Mouse (Mus musculus): ENCODE data around the gene Nkiras1. TPM values are rescaled to one million over a fixed set of nuclear protein-coding genes. Genes with fewer than 3 reads are reported as not detected.
A peak's percentile ranks its signal among the peaks of the same experiment; 100 is the strongest.
"Not testable (repeated sequence)": the region's sequence is repeated elsewhere in the genome, so short reads cannot be mapped to it uniquely, and the experiment has no call there.

Gene Nkiras1
- polyA plus RNA-seq (2015; fragmentation: Nextera tagmentation; extraction: Ambion mirVana) = 12.4 and 13.9 TPM in 2 replicates

DNA sequence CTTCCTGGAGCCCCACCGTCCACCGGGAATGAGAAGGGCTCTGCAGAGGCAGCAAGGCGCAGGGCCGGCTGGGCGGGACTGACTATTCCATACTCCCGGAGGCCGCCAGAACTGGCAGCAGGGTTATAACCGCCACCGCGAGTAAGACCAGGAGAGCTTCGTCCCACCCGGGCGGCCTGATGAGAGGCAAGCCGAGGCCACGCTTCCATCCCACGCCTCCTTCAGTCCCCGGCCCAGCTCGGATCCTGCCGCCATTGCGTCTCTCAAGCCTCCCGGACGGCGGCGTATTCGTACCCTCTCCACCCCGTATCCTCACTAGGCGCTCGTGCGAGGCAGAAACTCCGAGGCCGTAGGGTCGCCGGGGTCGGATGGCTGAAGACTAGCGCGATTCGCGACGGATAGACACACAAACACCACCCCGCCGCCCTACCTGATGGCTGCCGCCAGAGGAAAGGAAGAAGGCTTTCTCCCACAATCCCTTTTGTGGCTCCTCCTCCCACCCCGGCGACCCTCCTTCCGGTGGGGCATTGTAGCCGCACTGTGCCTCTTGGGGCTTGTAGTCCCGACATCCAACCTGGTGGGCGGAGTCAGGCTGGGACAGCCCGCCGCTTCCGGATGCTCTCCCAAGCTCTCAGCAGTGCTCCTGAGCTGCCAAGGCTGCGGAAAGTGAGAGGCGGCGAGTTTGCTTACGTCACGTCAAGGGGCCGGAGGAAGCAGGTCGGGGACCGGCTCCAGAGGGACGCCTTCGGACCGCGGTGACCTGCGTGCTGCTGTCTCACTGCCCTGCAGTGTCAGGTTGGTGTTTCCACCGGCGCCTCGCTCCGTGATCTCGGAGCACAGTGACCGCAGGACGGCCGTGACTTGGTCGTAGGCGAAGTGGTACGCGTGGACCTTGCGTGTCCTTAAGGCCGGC, at the start of gene Nkiras1, which contains the start of gene Rpl15:
Gene Nkiras1 (plus strand): TSS at position 608 of the 913 bp plus-strand sequence.
Gene Rpl15 (minus strand): TSS at position 863 of the 913 bp plus-strand sequence.
- Histone ChIP-seq H3K9ac (peak within 1 kb of the TSS; percentile 94), H3K36me3 (peaks cover 21% of the 10 kb centered on the region), H3K27ac (peak within 1 kb of the TSS; percentile 75), H3K9me3 (no peaks in the 10 kb centered on the region), H3K4me1 (peaks cover 11% of the 10 kb centered on the region), H3K4me3 (peak within 1 kb of the TSS; percentile 91), H3K27me3 (no peaks in the 10 kb centered on the region), H3K4me2 (peak within 1 kb of the TSS; percentile 70)
- ATAC-seq (ENCODE audit: borderline replicate concordance, extremely low read depth, low FRiP score, low TSS enrichment) = peak; percentile 100
- under 1% methylated on average over 78 of the region's 78 CpGs for WGBS

DNA sequence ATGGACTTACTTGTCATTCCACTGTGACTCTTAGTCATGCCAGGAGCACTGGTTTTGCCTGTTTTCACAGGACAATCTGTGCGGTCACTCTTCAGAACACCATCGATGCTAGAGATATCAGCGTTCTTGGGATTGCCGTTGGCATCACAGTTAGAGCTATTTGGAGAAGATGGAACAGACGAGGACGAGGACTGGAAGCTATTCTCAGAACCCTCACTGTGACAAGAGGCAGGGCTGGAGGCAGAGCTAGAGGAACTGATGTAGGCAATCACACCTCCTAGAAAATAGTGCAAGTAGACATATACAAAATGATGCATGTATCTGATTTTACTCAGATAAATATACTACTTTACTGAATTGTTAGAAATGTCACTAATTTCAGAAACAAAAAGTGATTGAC, 49.0 kb upstream of the Nkiras1 start:
- Histone ChIP-seq H3K4me3 (no peak overlapping the region), H3K9me3 (no peaks in the 10 kb centered on the region), H3K4me1 (no peaks in the 10 kb centered on the region), H3K4me2 (no peak overlapping the region), H3K27me3 (no peaks in the 10 kb centered on the region), H3K9ac (no peak overlapping the region), H3K36me3 (no peaks in the 10 kb centered on the region), H3K27ac (no peak overlapping the region)
- no peak for ATAC-seq (ENCODE audit: borderline replicate concordance, extremely low read depth, low FRiP score, low TSS enrichment)
- 86% methylated on average over 6 of the region's 6 CpGs for WGBS

DNA sequence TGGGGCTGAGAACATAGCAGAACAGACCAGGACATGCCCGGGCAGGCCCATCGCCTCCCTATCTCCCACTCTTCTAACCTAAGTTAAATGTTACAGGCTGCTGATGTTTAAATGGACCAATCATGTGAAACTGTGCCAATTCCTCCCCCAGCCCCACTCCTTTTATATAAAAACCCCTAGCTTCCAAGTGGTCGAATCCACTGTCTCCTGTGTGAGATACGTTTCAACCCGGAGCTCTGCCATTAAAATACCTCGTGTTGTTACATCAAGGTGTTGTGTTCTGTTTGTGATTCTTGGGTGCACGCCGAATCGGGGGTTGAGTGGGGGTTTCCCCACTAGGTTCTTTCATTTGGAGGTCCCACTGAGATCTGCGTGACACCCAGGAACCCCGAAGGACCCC, 45.5 kb upstream of the Nkiras1 start:
- H3K4me1 ChIP-seq; H3K4me3 ChIP-seq; H3K4me2 ChIP-seq; ATAC-seq (ENCODE audit: borderline replicate concordance, extremely low read depth, low FRiP score, low TSS enrichment); H3K27me3 ChIP-seq; H3K27ac ChIP-seq; H3K36me3 ChIP-seq; H3K9me3 ChIP-seq; H3K9ac ChIP-seq: not testable (repeated sequence)
- 92% methylated on average over 11 of the region's 11 CpGs for WGBS

DNA sequence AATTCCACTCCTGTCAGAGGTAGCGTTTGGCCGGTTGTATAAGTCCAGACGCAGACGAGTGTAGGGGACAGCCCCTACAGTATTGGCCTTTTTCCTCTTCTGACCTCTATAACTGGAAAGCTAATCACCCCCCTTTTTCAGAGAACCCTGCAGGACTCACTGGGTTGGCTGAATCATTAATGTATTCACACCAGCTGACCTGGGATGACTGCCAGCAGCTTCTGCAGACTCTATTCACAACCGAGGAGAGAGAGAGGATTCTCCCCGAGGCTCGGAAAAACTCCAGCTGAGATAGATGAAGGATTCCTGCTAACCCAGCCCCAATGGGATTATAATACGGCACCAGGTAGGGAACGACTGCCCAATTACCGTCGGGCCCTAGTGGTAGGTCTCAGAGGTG, 44.8 kb upstream of the Nkiras1 start:
- not testable (repeated sequence) for ATAC-seq (ENCODE audit: borderline replicate concordance, extremely low read depth, low FRiP score, low TSS enrichment); H3K4me2 ChIP-seq; H3K36me3 ChIP-seq; H3K4me3 ChIP-seq; H3K27me3 ChIP-seq; H3K4me1 ChIP-seq; H3K9me3 ChIP-seq; H3K9ac ChIP-seq; H3K27ac ChIP-seq
- 72% methylated on average over 11 of the region's 11 CpGs for WGBS

DNA sequence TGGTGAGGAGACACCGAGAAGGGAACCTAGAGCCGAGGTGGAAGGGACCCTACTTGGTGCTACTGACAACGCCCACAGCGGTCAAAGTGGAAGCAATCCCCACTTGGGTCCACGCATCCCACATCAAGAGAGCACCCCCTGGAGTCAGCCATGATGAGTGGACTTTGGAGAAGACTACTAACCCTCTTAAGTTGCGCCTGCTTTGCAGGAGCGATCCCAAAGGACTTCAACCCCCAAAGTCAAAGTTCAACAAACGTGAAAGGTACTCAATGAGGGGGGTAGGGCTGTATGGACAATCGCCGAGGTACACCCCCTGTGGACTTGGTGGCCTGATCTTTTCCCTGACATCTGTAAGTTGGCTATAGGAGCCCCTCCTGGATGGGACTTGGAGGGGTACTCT, 41.2 kb upstream of the Nkiras1 start:
- not testable (repeated sequence) for H3K4me2 ChIP-seq; H3K27me3 ChIP-seq; H3K4me1 ChIP-seq; H3K9me3 ChIP-seq; H3K4me3 ChIP-seq; H3K27ac ChIP-seq; ATAC-seq (ENCODE audit: borderline replicate concordance, extremely low read depth, low FRiP score, low TSS enrichment); H3K9ac ChIP-seq; H3K36me3 ChIP-seq
- 93% methylated on average over 10 of the region's 10 CpGs for WGBS

DNA sequence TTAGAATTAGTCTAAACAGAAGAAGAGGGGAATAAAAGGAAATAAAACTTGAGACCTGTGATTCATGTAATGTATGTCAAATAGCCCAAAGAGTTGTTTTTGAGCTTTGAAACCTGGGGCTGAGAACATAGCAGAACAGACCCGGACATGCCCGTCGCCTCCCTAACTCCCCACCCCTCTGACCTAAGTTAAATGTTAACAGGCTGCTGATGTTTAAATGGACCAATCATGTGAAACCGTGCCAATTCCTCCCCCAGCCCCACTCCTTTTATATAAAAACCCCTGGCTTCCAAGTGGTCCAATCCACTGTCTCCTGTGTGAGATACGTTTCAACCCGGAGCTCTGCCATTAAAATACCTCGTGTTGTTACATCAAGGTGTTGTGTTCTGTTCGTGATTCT, 39.1 kb upstream of the Nkiras1 start:
- not testable (repeated sequence) for H3K4me1 ChIP-seq; H3K9ac ChIP-seq; H3K4me3 ChIP-seq; ATAC-seq (ENCODE audit: borderline replicate concordance, extremely low read depth, low FRiP score, low TSS enrichment); H3K9me3 ChIP-seq; H3K36me3 ChIP-seq; H3K27ac ChIP-seq; H3K27me3 ChIP-seq; H3K4me2 ChIP-seq
- 95% methylated on average over 8 of the region's 8 CpGs for WGBS

DNA sequence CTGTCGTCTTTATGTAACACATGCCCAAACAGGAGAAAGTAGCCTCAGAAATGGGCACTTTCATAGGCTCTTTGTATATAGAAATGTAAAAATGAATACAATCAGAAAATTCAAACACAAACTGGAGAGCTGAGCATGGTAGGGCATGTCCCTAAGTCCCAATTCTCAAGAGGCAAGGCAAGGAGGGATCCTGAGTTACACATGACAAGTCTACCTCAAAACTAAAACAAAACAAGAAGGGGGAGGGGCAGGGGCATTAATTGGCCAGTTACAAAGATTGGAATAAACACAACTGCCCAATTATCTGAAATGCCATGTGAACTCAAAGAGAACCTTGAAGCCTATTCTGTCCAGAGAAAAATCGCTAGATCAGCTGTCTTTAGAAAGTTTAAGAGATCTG, 37.9 kb upstream of the Nkiras1 start:
- Histone ChIP-seq H3K27me3 (no peaks in the 10 kb centered on the region), H3K36me3 (no peaks in the 10 kb centered on the region), H3K27ac (no peak overlapping the region), H3K9ac (no peak overlapping the region), H3K4me3 (no peak overlapping the region), H3K9me3 (no peaks in the 10 kb centered on the region), H3K4me1 (no peaks in the 10 kb centered on the region), H3K4me2 (no peak overlapping the region)
- ATAC-seq (ENCODE audit: borderline replicate concordance, extremely low read depth, low FRiP score, low TSS enrichment) = no peak
- WGBS = 70% methylated on average over 2 of the region's 2 CpGs

DNA sequence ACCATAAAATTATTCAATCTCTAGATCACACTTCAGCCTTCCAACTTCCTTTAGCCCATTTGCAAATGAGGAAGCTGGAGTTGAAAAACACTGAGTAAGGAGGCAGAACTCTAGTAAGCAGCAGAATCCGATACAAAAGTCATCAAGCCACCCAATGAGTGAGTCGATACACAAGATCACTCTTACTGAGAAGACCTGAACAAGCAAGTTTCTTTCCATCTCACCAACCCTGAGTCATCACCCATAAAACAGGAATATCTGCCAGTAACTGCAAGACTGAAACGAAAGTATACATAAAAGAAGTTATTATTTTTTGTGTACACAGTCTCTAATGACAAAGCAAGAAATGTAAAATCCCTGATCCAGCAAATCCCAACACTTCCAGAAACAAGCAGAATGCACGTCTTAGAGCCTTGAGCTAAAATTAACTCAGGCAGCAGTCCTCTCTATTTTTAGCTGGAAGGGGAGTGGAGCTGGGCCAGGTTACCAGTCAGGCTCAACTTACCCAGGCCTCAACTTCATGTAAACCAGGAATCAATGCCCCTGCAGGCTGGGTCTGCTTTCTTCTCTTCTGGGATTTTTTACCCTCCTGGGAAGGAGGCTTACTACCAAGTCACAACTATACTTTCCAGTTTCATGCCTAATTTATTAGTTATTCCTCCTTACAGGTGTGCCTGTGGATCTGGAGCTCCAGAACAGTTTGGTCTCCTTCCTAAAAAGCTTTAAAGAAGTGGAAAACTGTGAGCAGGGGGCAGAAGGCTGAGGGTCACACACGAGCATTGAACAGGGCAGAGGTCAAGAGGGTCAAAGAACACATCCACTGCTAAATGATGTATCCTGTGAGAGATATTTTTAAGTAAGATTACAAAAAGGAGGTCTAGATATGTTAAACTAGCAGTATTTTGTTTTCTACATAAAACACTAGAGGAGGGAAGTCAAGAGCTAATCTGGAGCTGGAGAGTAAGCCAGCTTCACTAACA, 36.7 kb upstream of the Nkiras1 start:
- ATAC-seq (ENCODE audit: borderline replicate concordance, extremely low read depth, low FRiP score, low TSS enrichment) = no peak
- no peak overlapping the region for H3K4me3 ChIP-seq
- H3K36me3 ChIP-seq = no peaks in the 10 kb centered on the region
- no peak overlapping the region for H3K4me2 ChIP-seq
- no peak overlapping the region for H3K9ac ChIP-seq
- no peaks in the 10 kb centered on the region for H3K4me1 ChIP-seq
- H3K9me3 ChIP-seq = no peaks in the 10 kb centered on the region
- no peak overlapping the region for H3K27ac ChIP-seq
- H3K27me3 ChIP-seq = no peaks in the 10 kb centered on the region
- WGBS = 42% methylated on average over 5 of the region's 5 CpGs

DNA sequence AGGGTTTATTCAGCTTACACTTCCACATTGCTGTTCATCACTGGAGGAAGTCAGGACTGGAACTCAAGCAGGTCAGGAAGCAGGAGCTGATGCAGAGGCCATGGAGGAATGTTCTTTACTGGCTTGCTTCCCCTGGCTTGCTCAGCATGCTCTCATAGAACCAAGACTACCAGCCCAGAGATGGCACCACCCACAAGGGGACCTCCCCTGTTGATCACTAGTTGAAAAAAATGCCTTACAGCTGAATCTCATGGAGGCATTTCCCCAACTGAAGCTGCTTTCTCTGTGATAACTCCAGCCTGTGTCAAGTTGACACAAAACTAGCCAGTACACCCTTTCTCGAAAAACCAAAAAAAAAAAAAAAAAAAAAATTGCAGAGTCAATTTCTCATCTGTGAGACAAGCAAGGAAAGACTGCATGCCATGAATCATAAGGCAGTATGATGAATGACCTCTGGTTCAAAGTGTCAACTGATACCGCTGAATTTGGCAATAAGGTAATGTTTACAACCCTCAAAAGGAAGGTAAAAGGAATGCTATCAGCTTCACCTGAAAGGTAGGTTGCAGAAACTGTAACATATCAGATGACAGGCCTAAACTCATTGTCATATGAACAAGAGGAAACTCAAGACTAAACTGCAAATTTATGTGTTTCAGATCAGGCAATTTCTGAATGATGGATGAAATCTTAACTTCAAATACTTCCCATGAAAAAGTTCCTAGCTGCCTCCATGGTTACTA, 34.3 kb upstream of the Nkiras1 start:
- H3K4me2 ChIP-seq; H3K9ac ChIP-seq; H3K4me3 ChIP-seq; H3K36me3 ChIP-seq; H3K4me1 ChIP-seq; ATAC-seq (ENCODE audit: borderline replicate concordance, extremely low read depth, low FRiP score, low TSS enrichment); H3K27ac ChIP-seq; H3K27me3 ChIP-seq; H3K9me3 ChIP-seq: not testable (repeated sequence)
- WGBS = 71% methylated on average over 2 of the region's 2 CpGs

DNA sequence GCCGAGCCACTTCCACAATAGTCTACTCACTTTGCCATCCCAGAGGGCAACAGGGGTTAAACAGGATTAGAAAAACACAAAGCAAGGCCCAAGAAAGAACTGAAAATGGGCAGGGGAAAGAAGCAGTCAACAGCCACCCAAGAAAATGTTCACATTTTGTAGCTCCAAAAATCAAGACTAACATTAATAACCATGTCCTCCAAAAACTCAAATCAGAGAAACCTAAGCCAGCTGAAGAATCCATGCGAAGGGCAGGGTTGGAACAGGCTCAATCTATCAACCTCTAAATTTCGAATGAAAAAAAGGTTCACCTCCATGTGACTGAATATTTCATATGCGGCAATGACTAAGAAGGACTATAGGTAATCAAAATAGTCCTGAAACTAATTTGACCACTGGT, 33.6 kb upstream of the Nkiras1 start:
- Histone ChIP-seq H3K36me3 (no peaks in the 10 kb centered on the region), H3K4me3 (peak overlapping the region; percentile 83), H3K4me2 (peak overlapping the region; percentile 91), H3K9me3 (no peaks in the 10 kb centered on the region), H3K27me3 (no peaks in the 10 kb centered on the region), H3K9ac (no peak overlapping the region), H3K4me1 (no peaks in the 10 kb centered on the region), H3K27ac (no peak overlapping the region)
- WGBS = 63% methylated on average over 4 of the region's 4 CpGs
- ATAC-seq (ENCODE audit: borderline replicate concordance, extremely low read depth, low FRiP score, low TSS enrichment) = no peak

DNA sequence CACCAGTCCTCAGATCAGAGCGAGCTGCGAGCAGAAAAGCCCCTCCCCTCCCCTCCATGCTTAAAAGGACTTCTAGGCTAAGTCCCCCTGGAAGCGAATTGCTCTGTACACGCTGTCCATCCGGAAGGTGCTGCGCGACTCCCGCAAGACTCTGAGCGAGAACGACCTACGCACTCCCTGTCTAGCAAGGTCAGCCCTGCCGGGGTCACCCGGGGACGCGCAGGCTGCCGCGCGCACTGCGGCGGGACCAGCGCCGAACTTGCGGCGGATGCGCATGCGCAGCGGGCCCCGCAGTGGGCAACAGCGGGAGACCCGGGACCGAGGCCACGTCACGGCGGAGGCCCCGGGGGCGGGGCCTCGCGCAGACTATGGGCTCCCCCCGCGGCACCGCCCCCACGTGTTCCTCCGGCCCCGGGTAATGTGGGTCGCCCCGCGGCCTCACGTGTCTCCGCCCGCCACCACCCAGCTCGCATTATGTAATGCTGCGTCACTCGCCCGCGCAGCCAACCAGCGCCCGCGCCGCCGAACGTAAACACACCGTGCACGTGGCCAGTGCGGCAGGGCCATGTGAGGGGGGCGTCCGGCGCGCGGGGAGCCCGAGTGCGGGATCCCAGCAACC, 32.7 kb upstream of the Nkiras1 start:
- Histone ChIP-seq H3K9ac (peak overlapping the region; percentile 66), H3K27me3 (no peaks in the 10 kb centered on the region), H3K9me3 (no peaks in the 10 kb centered on the region), H3K27ac (peak overlapping the region; percentile 85), H3K4me1 (no peaks in the 10 kb centered on the region), H3K36me3 (no peaks in the 10 kb centered on the region), H3K4me2 (peak overlapping the region; percentile 91), H3K4me3 (peak overlapping the region; percentile 83)
- ATAC-seq (ENCODE audit: borderline replicate concordance, extremely low read depth, low FRiP score, low TSS enrichment) = peak; percentile 92
- 1% methylated on average over 67 of the region's 71 CpGs for WGBS
